Mouse (Mus musculus) heart, adult 2 months (tissue): Measurements from ENCODE around the gene Mfsd4b1.

Experiments
- CTCF ChIP-seq: fragments of 200-600 bp; IDR thresholded peaks from 2 replicates; pipeline ENCODE4 v1.8.1; 2022; ENCODE audit warnings: antibody characterized with exemption, mild to moderate bottlenecking, moderate library complexity
- EP300 ChIP-seq: fragments of 200-500 bp; IDR thresholded peaks from 2 replicates; pipeline ENCODE4 v1.6.1; 2011; ENCODE audit warnings: low read depth, low read length, control low read depth; ENCODE audit not compliant: insufficient read depth
- POLR2A ChIP-seq: fragments of 200-500 bp; IDR thresholded peaks from 2 replicates; pipeline ENCODE4 v1.6.1; 2011; ENCODE audit warnings: mild to moderate bottlenecking, low read depth, low read length, control low read depth; ENCODE audit not compliant: insufficient read depth

GRCm38 (mm10) chr10:39974982-39975381, 50.1 kb downstream of the Mfsd4b1 start:
- TF ChIP-seq POLR2A (no peak), CTCF (no peak), EP300 (no peak)
